Mouse (Mus musculus) lung, adult 2 months (tissue): Measurements from ENCODE around the gene Rps6kb2.

Source experiments
- CTCF ChIP-seq: fragments of 200-500 bp; IDR thresholded peaks from 2 replicates; pipeline ENCODE4 v1.5.1; 2011; ENCODE audit warnings: mild to moderate bottlenecking, low read length, control low read depth; ENCODE audit not compliant: insufficient read depth
- POLR2A ChIP-seq: fragments of 200-500 bp; IDR thresholded peaks from 2 replicates; pipeline ENCODE4 v1.6.1; 2011; ENCODE audit warnings: low read depth, mild to moderate bottlenecking, control low read depth, low read length, borderline replicate concordance; ENCODE audit errors: extremely low read depth

DNA sequence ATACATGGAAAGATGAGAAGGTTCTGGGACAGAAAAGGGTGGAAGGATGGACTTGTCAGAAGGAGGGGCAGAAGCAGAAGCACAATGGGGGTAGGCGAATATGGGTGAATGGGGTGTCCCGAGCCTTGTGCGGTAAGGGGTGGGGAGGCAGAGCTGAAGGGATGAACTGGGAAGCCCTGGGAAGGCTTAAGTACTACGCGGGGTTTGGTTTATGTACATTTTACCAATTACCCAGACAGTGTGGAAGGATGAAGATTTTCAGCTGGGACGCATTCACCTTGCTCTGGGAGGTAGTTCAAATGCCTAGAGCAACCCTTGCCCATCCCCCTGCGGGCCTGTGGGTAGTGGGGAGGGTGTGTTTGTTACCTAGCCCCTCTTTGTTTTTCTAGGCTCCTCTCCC is 39.0 kb upstream of the Rps6kb2 start:
- TF ChIP-seq POLR2A (no peak), CTCF (no peak)
